Mouse (Mus musculus) ES-Bruce4 (cell line): Measurements from ENCODE around the gene Nrxn1. TPM values are rescaled to one million over a fixed set of nuclear protein-coding genes. Genes with fewer than 3 reads are reported as not detected.

Experiments
- H3K27ac ChIP-seq: 2 replicates; pipeline ENCODE4 v1.5.1; 2012; ENCODE audit warnings: low read length, inconsistent platforms; ENCODE audit not compliant: insufficient read depth
- H3K27me3 ChIP-seq: 2 replicates; pipeline ENCODE4 v1.6.1; 2012; ENCODE audit warnings: mild to moderate bottlenecking, low read length, inconsistent platforms; ENCODE audit not compliant: control insufficient read depth, poor library complexity, insufficient read depth, severe bottlenecking
- H3K36me3 ChIP-seq: 2 replicates; pipeline ENCODE4 v1.6.1; 2012; ENCODE audit warnings: inconsistent platforms, mild to moderate bottlenecking, low read length, moderate library complexity; ENCODE audit not compliant: control insufficient read depth, poor library complexity, insufficient read depth, severe bottlenecking
- H3K4me1 ChIP-seq: one replicate; pipeline ENCODE4 v1.8.1; 2011; ENCODE audit warnings: low read length; ENCODE audit not compliant: control insufficient read depth, insufficient read depth
- H3K4me3 ChIP-seq: 2 replicates; pipeline ENCODE4 v1.5.1; 2011; ENCODE audit warnings: low read depth, mild to moderate bottlenecking, low read length
- H3K9ac ChIP-seq: 2 replicates; pipeline ENCODE4 v1.6.1; 2012; ENCODE audit warnings: low read depth, mild to moderate bottlenecking, inconsistent platforms; ENCODE audit not compliant: poor library complexity, severe bottlenecking
- H3K9me3 ChIP-seq: replicated peaks from 2 replicates; pipeline ENCODE4 v1.6.1; 2012; ENCODE audit warnings: mild to moderate bottlenecking, low read length, inconsistent platforms; ENCODE audit not compliant: control insufficient read depth, poor library complexity, insufficient read depth, severe bottlenecking
- CTCF ChIP-seq: IDR thresholded peaks from one replicate; pipeline ENCODE4 v1.8.1; 2011; ENCODE audit warnings: low read depth, low read length
- EP300 ChIP-seq: IDR thresholded peaks from 2 replicates; pipeline ENCODE4 v1.6.1; 2011; ENCODE audit warnings: low read depth, low read length; ENCODE audit not compliant: insufficient read depth
- POLR2A ChIP-seq: IDR thresholded peaks from one replicate; pipeline ENCODE4 v1.8.1; 2011; ENCODE audit warnings: low read length; ENCODE audit not compliant: insufficient read depth
- polyA plus RNA-seq: library from polyadenylated mRNA; stranded (reverse); fragments of >200 nt; gene quantifications from 2 replicates; pipeline ENCODE4 v1.2.4, GENCODE M21; 2011; ENCODE audit warnings: low read depth; ENCODE audit not compliant: missing spikeins, insufficient read depth, insufficient read length

The Nrxn1 gene
- polyA plus RNA-seq, 1 experiment, result 5.6 TPM

DNA sequence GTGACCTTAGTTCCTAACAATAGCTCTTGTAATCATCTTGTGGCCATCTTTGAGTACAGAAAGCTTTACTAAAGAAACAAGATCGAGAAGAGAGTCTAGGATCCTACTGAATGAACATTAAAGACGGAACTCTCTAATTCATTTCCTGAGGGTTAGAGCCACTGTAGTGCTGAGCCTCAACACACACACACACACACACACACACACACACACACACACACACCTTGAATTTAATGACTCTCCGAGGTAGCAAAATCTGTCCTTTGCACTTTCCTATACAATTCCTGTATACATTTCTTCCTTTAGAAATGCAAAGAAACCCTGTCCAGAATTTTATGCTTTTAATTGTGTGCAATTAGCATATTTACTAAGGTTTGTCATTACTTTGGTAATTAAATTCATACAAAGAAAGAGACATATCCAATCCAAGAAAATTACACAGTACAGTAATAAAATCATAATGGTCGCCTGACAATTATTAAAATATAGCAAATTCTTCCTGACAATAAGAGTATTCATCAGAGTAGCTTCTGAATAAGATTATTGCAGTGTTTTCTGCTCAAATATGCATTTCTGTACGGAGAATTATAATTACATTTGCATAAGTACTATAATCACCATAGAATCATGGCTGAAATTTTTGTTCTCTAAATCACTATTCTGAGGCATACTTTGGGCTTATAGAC lies 969.9 kb downstream of the Nrxn1 start:
- H3K9me3 ChIP-seq, result no peaks in the 10 kb centered on the region
- no peaks in the 10 kb centered on the region for H3K27me3 ChIP-seq
- H3K27ac ChIP-seq, result no peak overlapping the region
- no peak overlapping the region for H3K9ac ChIP-seq
- no peaks in the 10 kb centered on the region for H3K36me3 ChIP-seq
- H3K4me1 ChIP-seq, result no peaks in the 10 kb centered on the region
- no peak overlapping the region for H3K4me3 ChIP-seq
- TF ChIP-seq EP300, result no peak
- no peak for TF ChIP-seq CTCF
- TF ChIP-seq POLR2A, result no peak

DNA sequence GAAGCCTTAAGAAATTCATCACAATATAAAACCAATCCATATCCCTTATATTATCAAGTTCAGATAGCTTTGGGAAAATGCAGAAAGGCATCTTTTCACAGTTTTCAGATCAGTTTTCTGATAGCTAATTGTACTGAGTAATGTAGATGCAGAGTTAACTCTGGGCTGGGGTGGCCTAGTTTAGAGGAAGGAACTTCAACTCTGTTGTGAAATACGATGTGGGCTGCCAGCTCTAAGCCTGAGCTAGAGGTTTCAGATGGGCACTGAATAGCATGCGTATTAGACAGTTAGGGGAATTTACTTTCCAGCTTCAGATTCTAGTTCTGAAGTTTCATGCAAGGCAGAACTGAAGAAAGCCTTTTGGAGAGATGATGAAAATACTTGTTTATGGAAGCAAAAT lies 976.6 kb downstream of the Nrxn1 start:
- H3K4me1 ChIP-seq, result no peaks in the 10 kb centered on the region
- TF ChIP-seq CTCF, result no peak
- no peak for TF ChIP-seq POLR2A
- TF ChIP-seq EP300, result no peak
- H3K27ac ChIP-seq, result no peak overlapping the region
- no peaks in the 10 kb centered on the region for H3K36me3 ChIP-seq
- H3K27me3 ChIP-seq, result no peaks in the 10 kb centered on the region
- no peak overlapping the region for H3K9ac ChIP-seq
- no peaks in the 10 kb centered on the region for H3K9me3 ChIP-seq
- no peak overlapping the region for H3K4me3 ChIP-seq

DNA sequence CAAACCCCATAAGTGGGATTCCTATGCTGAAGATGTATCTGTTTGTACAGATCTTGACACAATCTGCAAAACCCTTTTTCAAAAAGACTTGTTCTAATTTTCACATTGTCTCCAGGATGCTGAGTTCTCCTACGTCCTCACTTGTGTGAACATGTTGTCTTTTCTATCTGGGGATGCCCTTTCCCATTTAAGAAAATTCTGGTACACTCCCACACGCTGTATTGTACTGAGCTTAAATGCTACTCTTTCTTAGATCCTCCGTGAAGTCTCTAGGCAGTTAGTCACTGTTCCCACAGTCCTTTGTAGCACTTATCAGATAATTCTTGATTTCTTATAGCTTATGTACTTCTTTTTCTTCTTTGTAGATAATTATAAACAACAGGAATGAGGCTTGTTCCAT lies 997.9 kb downstream of the Nrxn1 start:
- no peaks in the 10 kb centered on the region for H3K9me3 ChIP-seq
- no peaks in the 10 kb centered on the region for H3K27me3 ChIP-seq
- H3K36me3 ChIP-seq, result no peaks in the 10 kb centered on the region
- H3K9ac ChIP-seq, result no peak overlapping the region
- no peaks in the 10 kb centered on the region for H3K4me1 ChIP-seq
- no peak for TF ChIP-seq CTCF
- no peak for TF ChIP-seq EP300
- no peak for TF ChIP-seq POLR2A
- H3K27ac ChIP-seq, result no peak overlapping the region
- H3K4me3 ChIP-seq, result no peak overlapping the region

DNA sequence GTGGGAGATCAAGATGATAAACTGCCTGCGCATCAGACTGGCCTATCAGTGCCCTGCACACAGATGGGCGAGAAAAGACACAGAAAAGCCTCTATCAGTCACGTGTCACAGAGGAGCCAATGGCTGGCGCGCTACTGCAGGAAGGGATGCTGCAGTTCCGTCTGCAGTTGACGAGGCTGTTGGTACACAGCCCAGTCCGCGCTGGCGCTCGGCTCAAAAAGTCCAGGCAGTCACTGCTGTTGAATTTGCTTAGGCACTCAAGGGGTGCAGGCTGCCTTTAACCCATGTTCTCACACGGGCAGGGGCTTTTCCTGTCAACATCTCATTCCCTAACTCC lies 1004.6 kb downstream of the Nrxn1 start:
- TF ChIP-seq POLR2A (no peak), CTCF (no peak), EP300 (no peak)
- no peaks in the 10 kb centered on the region for H3K27me3 ChIP-seq
- H3K4me3 ChIP-seq, result no peak overlapping the region
- no peak overlapping the region for H3K27ac ChIP-seq
- H3K9ac ChIP-seq, result no peak overlapping the region
- H3K4me1 ChIP-seq, result no peaks in the 10 kb centered on the region
- no peaks in the 10 kb centered on the region for H3K9me3 ChIP-seq
- H3K36me3 ChIP-seq, result no peaks in the 10 kb centered on the region

DNA sequence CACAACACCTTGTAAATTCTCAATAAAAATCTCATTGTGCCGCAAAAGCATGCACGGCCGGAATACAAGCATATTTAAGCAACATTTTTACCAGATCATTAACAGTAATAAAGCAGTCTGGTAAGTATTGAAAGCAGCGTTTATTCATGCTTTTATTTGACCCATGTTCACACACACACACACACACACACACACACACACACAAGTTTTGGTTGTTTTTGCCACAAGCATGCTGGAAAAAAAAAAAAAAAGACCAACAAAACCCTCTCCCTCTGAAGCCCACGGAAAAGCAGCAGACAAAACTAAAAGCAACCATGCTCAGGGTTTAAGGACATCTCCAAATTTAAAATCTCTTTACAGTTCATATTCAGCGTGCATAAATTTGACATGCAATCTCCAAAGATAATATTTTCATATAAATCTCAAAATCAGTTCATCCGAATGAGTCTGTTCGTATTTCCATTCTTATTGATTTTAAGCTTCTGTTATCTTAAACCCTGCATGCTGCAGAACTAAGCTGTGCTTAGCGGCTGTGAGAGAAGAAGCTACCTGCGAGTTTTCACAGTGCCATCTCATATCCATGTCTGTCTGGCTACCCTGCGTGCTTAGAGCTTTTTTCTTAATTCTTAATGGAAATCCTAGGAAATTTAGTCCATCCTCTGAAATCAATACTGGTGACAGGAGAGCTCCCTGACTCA lies 1005.1 kb downstream of the Nrxn1 start:
- Histone ChIP-seq H3K4me1 (no peaks in the 10 kb centered on the region), H3K9me3 (no peaks in the 10 kb centered on the region), H3K4me3 (no peak overlapping the region), H3K27ac (no peak overlapping the region), H3K36me3 (no peaks in the 10 kb centered on the region), H3K27me3 (no peaks in the 10 kb centered on the region), H3K9ac (no peak overlapping the region)
- no peak for TF ChIP-seq POLR2A
- TF ChIP-seq CTCF, result no peak
- TF ChIP-seq EP300, result no peak

DNA sequence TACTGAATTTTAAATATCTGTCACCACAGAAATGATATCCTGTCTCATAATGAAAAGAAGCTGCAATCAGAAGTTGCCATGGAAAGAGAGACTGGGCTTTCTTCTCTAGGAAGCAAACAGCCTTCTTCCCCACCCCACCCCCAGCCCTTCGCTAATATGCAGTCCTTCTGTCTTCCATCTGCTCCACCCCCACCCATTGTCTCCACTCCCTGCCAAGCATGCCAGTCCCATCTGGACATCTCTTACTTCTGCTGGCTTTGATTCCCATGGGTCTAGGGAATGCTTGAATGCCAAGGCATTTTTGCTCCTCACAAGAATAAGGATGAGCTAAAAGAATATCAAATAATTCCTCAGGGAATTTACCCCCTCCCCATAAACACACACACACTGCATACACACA lies 1006.0 kb downstream of the Nrxn1 start:
- H3K27me3 ChIP-seq, result no peaks in the 10 kb centered on the region
- H3K36me3 ChIP-seq, result no peaks in the 10 kb centered on the region
- no peak overlapping the region for H3K9ac ChIP-seq
- no peak overlapping the region for H3K4me3 ChIP-seq
- no peaks in the 10 kb centered on the region for H3K4me1 ChIP-seq
- TF ChIP-seq CTCF, result no peak
- no peak for TF ChIP-seq EP300
- TF ChIP-seq POLR2A, result no peak
- H3K27ac ChIP-seq, result no peak overlapping the region
- no peaks in the 10 kb centered on the region for H3K9me3 ChIP-seq
